Mouse (Mus musculus) gastrocnemius, postnatal 4 days (tissue): ENCODE data around the gene Dct. TPM values are rescaled to one million over a fixed set of nuclear protein-coding genes. Genes with fewer than 3 reads are reported as not detected.

ENCODE experiments used
- total RNA-seq, 2 experiments: library from RNA; stranded (reverse); gene quantifications; 2 replicates each; pipeline ENCODE4 v1.2.3; 2021

Dct gene
- total RNA-seq, 2 experiments from 2014 or later = 2.6 to 3.5 TPM

Other genes starting within 250 kb of the Dct start
- gene Tgds, start 80.5 kb upstream of the Dct start, total RNA-seq = 10 to 100 TPM; 14.1 to 15.6 TPM
- gene Gpr180, start 84.9 kb upstream of the Dct start, total RNA-seq = 10 to 100 TPM; 38.9 to 41.0 TPM
- under 1 TPM in 1 of 2 experiments, not detected in 1; 0.08 TPM for gene Sox21, start 184.8 kb upstream of the Dct start, total RNA-seq
- gene Gm9376, start 214.7 kb upstream of the Dct start, total RNA-seq = not detected